Mouse (Mus musculus): ENCODE results near the gene Znrd1as.

DNA sequence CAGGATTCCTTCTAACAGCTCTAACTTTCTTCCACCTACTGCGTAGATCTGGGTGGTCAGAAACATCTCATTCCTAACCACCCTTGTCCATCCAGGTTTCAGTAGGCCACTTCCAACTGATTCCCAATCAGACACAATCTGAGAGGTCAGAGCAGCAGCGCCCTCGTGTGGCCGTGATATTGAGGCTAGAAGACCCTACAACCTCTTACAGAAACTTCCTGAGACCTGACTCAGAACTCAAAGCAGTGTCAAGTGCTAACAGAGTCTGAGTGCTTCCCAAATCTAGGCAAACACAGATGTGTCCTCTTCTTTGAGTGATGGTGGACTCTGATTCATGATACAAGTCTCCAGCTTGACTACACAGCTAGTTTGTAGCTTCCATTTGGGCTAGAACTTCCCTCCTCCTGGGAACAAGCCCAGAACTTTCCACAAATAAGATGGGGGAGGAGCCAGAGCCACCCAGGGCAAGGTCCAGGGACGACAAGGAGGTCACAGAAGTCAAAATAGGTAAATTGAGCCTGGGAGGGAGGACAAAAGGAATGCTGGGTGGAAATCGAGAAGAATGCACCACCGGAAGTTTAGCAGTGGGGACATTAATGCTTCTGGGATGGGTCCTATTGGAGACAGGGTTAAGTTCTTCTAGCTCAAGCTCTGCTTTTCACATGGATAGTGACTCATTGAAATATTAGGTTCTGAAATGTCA, 38.8 kb downstream of the Znrd1as start:
- TF ChIP-seq CTCF (IDR thresholded peaks at IDR 0.05; ENCODE audit: low read depth), result peak; percentile 81
- TF ChIP-seq EP300 (IDR thresholded peaks at IDR 0.05; ENCODE audit: low read depth), result no peak
